Mouse (Mus musculus): ENCODE measurements around the gene Cerk.
"Not testable (repeated sequence)": the region's sequence is repeated elsewhere in the genome, so short reads cannot be mapped to it uniquely, and the experiment has no call there.

Cerk gene

DNA sequence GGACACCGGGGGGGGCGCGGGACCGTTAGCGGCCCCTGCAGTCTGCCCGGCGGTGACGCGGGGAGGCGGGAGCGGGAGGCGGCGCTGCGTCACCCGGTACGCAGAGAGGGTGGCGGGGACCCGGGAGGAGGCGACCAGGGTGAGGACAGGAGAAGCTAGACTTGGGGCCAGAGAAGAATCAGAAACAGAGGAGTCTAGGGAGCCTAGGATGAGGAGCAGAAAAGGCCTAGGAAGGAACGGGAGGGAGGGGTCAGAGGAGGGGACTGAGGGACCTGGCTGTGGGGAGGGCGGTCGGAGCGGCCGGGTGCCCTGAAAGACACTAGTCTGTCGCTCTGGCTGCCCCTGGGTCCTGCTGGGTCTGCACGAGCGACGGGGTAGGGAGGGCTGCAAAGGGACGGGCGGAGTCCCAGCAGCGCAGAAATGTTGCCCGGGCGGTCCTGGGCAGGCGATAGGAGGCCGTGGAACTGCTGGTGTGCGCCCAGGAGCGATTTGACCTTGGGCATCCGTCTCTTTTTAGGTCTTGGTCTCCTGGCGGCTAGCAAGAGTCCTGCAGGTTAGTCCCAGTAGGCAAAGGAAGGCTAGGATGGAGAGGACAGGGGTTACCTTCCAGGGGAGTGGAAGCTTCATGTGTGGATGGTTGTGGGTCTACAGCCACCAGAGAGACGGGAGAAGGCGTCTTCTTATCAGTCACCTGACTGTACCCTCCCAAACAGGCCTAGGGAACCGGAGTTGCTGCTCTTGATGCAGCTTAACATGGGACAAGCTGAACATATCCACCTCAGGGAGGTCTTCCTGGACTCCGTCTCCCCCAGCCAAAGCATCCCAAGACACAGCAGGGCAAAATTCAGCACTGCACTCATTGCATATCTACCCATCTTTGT is at the start of gene Cerk:
Cerk (minus strand) TSS at position 453 of the 881 bp plus-strand sequence.
- DNase-seq (ENCODE audit: low spot score): peak; percentile 79

DNA sequence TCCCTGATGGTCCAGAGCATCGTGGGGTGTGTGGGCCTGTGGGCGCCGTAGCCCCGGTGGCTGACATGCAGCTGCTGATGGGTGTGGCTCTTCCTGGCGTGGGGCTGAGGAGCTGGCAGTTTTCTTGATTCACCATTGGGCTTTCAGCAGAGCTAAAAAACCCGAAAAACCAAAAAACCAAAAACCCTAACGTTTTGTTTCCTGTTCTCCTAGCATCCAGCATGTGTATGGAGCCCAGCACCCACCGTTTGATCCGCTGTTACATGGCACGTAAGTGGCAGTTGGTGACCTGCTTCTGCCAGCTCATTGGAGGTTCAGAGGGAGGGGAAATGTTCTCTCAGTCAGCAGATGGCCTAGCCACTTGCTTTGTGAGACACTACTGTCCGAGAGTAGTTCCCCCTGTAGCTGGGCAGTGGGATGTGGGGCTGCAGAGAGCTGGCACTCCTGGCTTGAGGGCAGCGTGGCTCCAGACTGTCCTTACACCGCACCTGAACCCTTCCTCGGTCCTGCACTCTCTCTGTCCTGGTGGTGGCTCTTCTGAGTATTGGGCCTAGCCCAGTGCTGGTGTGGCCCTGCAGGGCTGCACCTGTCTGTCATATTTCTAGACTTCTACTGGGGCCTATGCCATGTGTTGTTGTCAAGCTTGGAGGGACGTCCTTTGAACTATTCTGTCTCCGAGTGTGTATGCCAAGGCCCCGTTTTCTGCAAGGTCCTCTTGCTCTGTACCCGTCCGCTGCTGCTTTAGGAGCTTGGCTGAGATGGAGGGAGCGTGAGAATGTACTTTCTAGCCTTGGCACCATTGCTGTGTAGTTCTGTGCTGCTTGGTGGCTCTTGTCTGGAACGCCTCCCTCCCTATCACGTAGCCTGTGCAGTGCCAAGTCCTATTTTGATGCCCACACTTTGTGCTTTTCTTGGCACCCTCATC is 48.8 kb upstream of the Cerk start:
- DNase-seq (ENCODE audit: low spot score): no peak

DNA sequence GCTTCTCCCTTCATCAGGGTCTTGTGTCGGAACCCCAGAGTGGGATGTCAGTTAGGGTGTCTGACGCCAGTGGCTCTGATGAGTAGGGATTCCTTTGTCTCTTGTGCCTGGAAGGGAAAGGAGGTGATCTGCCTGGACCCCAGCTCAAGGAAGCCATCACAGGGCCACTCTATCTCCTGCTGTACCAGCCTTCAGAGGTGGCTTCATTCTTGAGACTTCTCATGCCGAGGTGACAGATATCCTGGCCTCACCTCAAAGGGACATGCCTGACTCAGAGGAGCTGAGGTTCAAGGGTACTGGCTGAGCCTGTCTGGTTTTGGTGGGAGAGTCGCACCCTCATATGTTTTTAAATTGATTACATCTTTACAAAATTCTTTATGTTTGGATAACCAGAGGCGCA is 48.1 kb upstream of the Cerk start:
- no peak for DNase-seq (ENCODE audit: low spot score)

DNA sequence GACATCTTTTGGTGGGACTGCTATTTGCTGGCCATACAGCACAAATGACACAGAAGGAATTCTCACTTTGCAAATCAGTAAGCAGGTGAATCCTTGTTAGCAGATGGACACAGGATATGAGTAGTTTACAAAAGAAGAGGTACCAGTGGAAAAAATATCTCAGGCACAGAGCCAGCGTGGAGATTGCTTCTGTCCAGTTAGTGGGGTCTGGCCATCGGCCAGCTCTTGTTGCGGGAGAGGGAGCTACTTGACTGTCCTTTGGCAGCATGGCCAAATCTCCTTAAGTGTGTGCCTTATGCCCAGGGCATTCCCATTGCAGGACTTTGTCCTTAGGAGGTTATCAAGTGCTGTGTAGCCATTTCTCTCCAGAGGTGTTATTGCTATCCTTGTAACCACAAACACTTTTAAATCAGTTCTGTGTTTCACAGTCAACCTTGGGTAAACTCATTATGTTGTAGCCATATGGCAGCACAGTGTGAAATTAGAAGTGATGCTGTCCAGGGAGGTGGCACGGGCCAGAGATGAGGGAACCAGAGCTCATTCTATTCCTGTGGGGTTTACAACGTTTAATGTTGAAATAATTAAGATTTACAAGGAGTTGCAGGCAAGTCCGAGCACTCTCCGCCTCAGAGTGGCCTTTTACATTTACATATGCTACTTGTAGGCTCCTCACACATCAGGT is 46.0 kb upstream of the Cerk start:
- no peak for DNase-seq (ENCODE audit: low spot score)

DNA sequence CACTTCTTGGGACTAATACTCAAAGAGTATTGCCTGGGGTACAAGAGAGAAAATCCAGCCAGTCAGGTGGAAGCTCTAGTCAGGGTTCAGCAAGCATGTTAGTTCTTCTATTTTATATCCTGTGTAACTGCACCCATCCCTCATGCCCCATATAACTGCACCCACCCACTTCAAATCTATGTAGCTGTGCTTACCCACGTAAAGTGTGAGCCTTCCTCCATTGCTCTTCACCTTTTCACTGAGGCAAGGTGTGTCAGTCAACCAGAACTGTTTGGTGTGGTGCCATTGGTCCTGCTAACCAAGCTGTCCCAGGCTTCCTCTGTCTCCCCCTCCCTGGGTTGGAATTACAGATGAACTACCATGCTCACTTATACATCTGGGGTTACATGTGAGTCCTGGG is 45.2 kb upstream of the Cerk start:
- no peak for DNase-seq (ENCODE audit: low spot score)

DNA sequence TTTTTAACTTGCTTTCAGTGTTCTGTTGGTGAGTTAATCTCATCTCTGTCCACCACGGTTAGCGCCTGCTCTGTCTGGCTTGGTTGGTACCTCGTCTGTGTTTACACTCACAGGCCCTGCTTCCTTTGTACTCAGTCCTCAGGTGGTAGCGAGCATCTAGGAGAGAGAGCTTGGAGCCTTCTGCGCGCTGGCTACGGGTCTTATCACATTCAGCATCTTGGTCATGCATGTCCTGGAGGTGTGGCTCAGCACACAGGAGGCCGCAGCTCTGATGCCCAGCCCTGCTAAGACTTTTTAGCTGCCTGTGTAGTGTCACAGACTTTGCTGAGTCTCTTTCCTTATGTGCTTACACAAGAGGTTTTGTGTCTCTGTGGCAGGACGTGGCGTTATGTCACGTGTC is 43.7 kb upstream of the Cerk start:
- no peak for DNase-seq (ENCODE audit: low spot score)

DNA sequence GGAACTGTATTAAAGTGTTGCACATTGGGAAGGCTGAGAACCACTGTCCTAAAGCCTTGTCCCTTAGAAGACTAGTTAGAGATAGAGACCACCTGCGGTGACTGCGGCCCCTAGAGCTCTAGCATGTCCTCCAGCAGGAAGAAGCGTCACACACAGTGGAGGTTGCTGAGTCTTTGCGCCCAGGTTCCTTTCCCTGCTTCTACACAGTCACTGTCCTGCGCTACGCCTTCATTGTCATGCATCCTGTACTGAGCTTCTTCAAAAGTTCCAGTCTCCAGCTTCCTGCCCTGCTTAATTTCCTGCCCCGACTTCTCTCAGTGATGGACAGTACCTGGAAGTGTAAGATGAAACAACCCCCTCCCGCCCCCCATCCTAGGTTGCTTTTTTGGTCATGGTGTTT is 43.1 kb upstream of the Cerk start:
- no peak for DNase-seq (ENCODE audit: low spot score)

DNA sequence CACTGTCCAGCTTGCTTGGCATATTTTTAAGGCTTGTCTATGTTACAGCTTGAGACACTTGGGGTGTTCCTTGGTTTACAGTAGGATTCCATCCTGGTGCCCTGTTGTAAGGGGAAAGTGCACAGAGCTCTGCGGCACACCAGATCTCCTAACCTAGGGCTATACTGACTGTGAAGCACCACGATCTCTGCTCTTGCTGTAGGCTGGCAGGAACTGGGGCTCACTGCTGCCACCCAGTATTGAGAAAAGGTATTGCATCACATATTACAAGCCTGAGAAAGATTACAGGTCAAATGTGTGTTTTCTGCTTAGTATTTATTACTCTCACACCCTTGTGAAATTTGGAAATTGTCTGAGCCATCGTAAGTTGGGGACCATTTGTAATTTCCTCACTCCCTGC is 42.2 kb upstream of the Cerk start:
- no peak for DNase-seq (ENCODE audit: low spot score)

DNA sequence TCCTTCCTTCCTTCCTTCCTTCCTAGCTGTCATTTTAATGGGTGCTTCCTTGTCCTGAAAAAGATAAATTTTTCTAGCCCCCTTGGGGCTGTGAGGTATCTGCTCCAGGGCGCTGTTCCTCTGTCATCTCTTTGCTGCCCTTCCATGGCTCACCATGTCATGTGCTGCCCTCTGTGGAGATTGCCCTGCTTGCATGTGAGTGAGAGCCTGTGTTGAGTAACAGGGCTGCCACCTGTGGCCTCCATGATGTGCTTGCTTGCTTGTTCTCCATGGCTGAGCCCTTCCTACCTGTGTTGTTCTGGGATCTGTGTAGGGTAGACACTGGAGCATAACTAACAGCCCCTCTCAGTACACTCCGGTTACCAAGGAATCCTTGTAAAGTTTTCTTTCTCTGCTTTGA is 41.0 kb upstream of the Cerk start:
- DNase-seq (ENCODE audit: low spot score): no peak

DNA sequence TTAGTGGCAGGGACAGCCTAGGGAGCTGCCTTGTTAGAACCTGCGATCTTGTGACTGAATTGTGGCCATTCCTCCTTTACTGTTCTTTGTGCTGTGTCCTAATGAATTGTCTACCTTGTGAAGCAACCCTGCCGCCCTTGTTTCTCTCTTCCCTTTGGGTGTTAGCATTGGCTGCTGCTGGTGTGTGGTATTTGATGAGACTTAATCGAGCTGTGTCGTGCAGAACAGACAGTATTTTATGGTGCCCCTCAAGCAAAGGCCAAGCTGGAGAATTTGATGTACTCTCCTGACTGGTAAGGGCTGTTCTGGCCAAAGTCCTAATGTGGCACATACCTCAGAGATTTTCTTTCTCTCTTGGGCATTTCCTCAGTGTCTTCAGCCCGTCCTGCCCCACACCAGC is 40.3 kb upstream of the Cerk start:
- DNase-seq (ENCODE audit: low spot score): no peak

DNA sequence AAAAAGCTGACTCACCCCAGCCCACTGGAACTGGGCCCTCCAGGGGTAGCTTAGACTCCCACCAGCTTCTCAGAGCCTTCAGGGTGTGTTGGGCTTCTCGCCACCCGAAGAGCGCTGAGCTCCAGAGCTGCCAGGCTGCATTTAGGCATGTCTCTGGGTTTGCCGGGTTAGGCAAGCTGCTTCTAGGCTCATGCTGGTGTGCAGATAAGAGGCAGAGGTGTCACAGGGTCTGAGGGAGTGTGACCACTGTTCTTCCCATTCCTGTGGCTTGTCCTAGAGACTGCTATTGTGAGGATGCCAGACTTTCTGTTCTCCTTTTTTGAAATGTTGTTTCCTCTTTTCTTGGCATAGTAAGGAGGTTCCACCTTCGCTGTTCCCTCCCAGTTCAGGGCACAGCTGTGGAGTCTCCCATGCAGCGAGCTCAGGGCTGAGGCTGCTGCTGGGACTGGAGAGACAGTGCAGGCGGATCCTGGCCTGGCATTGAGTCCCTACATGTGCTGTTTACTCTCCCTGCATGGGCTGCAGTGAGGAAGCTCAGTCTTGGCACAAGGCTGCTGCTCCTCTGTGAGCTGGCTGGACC is 39.1 kb upstream of the Cerk start:
- no peak for DNase-seq (ENCODE audit: low spot score)

DNA sequence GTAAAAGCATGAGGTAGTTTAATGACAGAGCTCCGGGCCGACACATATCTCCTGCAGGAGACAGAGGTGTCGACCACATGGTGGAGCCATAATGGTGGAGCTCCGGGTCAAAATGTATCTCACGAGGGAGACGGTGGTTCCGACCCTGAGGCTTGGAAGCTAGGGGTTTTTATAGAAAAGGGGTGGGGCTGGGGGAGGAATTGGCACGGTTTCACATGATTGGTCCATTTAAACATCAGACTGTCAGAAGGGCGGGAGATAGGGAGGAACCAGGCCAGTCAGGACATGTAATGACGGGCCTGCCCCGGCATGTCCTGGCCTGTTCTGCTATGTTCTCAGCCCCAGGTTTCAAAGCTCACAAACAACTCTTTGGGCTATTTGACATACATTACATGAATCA is 36.0 kb upstream of the Cerk start:
- DNase-seq (ENCODE audit: low spot score): not testable (repeated sequence)

DNA sequence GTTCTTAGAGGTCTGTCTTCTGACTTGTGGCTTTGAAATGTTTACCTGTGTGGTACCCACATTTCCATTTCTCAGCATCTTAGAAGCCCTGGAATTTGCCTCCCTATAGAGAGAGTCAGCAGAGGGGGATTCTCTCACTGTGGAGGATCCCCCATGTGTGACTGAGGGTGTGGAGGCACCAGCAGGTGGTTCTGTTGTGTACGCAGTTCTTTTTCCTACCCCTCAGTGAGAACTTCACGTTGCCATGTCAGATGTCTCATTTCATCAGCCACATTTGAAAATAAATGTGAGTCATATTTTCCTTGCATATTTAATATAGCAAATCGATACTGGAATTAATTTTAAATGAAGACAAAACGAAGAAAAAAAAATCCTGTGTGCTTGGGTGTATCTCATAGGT is 35.4 kb upstream of the Cerk start:
- DNase-seq (ENCODE audit: low spot score): no peak

DNA sequence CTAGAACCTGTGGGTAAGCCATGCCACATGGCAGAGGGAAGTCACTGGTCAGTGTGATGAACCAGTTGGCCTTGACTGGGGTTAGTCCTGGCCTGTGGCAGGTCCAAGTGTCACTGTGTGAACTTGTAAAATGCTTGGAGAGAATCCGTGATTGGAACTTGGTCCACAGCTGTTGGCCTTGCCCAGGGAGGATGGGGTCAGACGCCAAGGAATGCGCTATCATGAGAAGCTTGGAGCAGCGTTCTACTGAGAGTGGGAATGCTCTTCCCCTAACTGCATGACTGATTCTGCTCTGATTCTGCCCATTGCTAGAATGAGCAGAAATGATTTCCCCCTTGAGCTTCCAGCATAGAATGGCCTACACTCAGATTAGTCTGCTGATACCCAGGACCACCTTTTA is 34.8 kb upstream of the Cerk start:
- no peak for DNase-seq (ENCODE audit: low spot score)

DNA sequence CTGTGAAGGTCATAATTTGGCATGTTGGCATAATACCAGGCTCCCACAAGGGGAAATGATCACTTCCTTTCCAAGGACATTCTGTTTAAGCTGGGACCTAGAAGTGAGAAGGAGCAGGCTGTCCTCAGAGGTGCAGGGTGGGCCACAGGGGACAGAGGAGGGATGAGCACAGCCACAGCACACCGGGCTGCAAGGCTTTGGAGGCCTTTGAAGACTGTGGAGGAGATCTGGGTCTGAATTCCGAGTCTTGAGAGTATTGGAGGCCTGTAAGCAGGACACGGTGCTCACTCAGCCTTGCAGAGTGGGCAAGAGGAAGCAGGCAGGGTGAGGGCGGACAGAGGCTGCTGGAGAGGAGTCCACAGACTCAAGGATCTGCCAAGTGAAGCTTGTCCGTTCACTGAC is 34.3 kb upstream of the Cerk start:
- no peak for DNase-seq (ENCODE audit: low spot score)

DNA sequence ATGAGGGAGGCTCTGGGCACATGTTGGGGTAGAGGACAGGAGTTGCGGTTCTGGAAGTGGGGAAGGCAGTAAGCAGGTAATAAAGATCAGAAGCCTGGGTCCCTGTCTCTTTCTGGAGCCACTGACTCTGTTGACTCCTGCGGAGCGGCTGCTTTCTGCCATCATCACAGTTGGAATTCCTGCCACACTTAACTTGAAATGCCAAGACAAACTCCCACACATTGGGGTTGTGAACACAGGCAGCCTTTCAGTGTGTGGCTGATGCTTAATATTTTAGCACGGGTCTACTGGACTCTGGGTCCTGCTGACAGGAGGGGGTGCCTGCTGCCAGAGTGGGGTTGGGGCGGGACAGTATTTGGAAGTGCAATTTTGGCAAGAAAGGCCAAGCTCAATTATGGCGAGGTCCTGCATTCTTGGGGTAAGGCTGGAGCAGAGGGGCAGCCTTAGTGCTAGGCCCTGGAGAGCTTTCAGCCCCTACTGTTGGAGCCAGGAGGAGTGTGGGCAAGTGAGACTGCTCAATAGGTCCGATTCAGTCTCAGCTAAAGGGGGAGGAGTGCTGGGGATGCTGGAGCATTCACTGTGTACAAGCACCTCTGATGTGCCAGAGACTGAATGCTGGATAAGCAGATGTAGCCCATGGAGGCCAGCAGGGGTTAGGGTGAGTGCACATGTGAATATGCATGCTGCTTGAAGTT is 33.7 kb upstream of the Cerk start:
- no peak for DNase-seq (ENCODE audit: low spot score)

DNA sequence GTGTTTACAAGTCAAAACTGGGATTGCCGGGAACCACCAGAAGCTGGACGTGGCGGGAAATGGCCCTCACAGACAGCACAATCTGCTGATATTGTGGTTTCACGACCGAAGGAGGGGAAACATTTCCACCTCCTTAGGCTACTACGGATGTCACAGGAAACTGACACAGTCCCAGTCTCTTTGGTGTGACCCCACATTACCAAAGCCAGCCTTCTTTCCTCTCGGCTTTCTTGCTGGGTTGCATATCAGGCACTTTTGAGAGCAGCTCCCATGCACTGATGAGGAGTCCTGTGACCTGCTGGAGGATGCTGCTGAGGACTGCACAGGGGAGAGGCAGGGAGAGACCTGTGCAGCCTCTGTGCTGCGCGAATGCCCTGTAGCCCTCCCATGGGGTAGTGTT is 30.7 kb upstream of the Cerk start:
- DNase-seq (ENCODE audit: low spot score): not testable (repeated sequence)

DNA sequence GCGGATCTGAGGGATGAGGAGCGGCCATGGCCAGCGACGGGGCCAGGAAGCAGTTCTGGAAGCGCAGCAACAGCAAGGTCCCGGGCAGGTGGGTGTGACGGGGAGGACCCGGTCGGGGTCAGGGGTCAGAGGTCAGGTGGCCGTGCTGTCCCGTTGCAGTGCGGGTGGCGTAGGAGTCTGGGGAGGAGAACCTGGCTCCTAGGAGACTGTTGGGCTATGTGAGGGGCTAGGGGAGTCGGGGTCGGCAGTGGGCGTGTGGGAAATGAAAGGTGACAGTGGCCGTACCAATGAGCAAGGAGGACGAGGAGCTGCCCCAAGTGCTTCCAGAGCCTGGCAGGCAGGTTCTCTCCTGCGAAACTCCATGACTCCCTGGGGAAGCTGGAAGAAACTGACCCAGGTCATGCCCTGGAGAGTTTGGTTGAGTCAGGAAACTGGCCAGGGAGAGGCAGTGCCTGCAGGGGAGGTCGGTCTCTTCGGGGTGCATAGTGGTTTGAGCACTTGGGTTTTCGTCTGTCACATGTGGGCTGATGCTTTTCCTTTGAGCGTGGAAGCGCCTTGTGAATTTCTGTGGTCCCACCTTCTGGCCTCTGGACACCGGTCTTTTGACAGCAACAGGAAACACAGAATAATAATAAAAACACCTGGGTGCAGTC is 28.7 kb upstream of the Cerk start:
- DNase-seq (ENCODE audit: low spot score): no peak

DNA sequence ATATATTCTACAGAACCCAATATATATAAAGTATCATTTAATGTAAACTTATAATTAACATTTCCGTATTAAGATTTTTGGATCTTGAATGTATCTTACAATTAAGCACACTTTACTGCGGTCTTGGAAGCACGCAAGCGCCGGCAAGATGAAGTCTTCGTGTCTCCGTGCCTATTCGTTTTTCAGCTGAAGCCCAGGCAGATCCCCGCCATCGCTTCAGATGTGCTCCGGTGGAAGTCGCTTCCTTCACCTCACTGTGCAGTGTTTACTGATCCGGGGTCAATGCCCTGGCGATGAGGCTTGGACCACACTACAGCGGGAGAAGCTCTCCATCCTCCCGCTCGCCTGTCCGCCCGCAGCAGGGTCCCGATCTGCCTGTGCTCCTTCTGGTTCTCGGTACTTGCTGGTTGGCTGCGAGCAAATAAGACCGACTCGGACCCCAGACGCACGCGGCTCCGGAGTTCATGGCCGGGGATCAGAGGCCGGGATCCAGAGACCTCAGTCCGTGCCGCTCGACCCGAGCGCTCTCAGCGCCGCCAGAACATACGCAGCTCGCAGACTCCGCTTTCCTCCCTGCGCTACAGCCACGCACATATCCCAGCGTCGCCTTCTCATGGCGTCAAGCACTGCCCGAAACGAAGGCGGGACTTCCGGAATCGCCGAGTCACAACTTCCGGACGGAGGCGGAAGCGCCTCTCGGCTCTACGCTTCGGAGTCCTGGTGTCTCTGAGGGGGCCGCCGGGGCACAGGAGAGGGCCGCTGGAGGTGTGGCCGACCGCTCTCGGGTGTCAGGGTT is 28.0 kb upstream of the Cerk start, which contains the start of gene Tbc1d22a:
Tbc1d22a (plus strand) TSS at position 707 of the 796 bp plus-strand sequence.
- peak; percentile 89 for DNase-seq (ENCODE audit: low spot score)

DNA sequence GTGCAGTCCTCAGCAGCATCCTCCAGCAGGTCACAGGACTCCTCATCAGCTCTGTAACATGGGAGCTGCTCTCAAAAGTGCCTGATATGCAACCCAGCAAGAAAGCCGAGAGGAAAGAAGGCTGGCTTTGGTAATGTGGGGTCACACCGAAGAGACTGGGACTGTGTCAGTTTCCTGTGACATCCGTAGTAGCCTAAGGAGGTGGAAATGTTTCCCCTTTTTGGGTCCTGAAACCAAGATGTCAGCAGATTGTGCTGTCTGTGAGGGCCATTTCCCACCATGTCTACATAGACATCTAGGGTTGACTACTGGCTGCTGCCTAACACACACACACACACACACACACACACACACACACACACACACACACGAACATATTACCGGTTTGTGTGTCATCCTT is 26.3 kb upstream of the Cerk start:
- DNase-seq (ENCODE audit: low spot score): not testable (repeated sequence)

Measured in left cerebral cortex, adult 11 months (tissue).